Mouse (Mus musculus): ENCODE measurements at regions not wholly inside any gene's neighbourhood (a gene's known extent, or its start where the extent isn't known, plus 50 kb on each side); places are given as distances from the start of the nearest gene placed in this dataset.
"Not testable (repeated sequence)": the region's sequence is repeated elsewhere in the genome, so short reads cannot be mapped to it uniquely, and the experiment has no call there.

DNA sequence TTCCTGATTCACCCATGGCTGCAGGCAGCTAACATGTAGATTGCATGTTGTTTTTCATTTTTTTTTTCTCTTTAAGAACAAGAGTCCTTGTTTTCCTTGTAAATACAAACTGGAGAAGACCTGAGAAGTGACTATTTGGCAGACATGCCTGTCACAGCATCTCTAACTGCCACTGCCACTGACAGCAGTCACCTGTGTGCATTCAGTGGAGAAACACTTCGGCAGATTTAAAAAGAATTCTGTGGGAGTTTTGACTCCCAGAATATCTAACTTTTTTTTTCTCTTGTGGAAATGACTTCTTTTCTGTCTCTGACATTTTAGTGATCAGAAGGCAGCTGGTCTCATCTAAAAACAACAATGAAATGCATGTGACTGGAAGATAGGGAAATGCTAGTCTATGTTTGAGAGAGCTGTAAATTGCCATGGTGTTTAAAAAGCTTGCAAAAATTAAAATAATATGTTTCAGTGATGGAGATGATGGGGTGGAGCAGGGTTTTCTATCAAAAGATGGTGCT is 526.0 kb upstream of the Agtr1b start:
- no peak for DNase-seq (ENCODE audit: low read depth, low spot score)

DNA sequence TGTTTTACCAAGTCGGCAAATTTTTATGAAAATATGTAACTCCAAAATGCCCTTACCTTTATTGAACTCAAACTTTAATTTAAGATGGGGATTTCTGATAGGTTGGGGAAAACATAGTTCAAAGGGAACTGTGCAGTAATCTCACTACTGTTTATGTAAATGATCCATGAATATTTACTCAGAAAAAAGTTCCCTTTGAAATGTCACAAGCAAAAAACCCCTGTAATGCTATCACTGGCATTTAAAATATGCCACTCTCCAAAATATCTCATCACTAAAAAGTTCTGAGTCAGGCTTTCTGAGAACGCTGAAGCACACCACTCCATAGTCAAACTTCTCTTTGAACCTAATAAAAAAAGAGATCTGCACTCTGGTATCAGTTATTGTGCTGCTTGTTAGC is 497.3 kb upstream of the Agtr1b start:
- DNase-seq (ENCODE audit: low read depth, low spot score), result no peak

DNA sequence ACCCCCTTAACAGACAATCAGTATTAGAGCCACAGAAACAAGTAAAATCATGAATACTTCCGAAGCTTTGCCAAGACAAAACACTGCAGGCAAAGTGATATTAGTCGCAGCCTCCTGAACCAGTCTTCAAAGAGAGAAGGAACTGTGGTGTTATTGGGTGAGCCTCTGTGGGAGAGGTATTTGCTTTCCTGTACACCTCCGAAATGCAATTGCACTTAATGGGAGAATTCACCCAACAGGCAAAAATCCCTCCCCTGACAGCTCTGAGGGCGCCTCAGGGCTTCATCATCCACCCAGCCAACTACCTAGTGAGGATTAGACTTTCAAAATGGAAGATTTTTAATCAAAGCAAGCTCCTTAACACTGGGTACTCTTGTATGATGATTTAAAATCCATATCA is 464.1 kb upstream of the Agtr1b start:
- DNase-seq (ENCODE audit: low read depth, low spot score), result no peak

GRCm38 (mm10) chr3:20829391-20829790 is 462.4 kb upstream of the Agtr1b start:
- DNase-seq (ENCODE audit: low read depth, low spot score), result no peak

DNA sequence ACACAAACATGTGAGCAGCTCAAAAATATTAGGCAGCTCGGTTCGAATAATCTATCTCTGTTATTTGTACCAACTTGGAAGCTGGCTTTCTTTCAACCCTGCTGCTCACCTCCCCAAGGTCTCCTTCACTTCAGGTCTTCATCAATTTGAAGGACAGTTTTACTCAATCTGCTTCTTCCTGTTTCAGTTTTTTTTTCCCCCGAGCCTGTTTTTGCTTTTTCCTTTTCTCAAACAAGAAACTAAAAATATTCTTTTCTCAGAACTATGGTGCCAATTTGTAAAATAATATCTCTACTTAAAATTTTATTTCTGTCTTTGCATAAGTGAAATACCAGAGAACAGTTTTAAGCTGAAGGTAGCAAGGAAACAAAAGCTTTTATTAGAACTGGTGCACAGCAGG is 461.8 kb upstream of the Agtr1b start:
- no peak for DNase-seq (ENCODE audit: low read depth, low spot score)

GRCm38 (mm10) chr3:20825661-20826334 is 458.8 kb upstream of the Agtr1b start:
- DNase-seq (ENCODE audit: low read depth, low spot score), result no peak

DNA sequence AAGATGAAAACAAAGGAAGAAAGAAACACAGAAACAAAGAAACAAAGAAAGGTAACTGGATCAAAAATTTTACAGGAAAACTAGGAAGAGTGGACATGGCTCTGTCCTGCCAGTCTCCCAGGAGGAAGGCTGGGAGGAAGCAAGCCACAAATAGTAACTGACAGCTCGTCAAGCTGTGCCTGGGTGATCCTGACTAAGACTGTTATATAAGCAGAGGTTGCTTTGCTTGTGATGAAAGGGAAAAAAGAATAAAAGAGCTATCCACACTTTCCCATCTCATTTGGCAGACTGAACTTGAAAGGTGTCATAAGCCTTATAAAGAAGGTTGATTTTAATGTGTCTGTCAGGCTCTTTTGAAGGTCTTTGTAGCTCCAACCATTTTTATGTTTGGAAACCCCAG is 455.2 kb upstream of the Agtr1b start:
- DNase-seq (ENCODE audit: low read depth, low spot score), result no peak

GRCm38 (mm10) chr3:20821712-20822111 is 454.7 kb upstream of the Agtr1b start:
- no peak for DNase-seq (ENCODE audit: low read depth, low spot score)

- DNase-seq (ENCODE audit: low read depth, low spot score), result no peak
Measured at GRCm38 (mm10) chr3:20820047-20820446, 453.1 kb upstream of the Agtr1b start.

DNA sequence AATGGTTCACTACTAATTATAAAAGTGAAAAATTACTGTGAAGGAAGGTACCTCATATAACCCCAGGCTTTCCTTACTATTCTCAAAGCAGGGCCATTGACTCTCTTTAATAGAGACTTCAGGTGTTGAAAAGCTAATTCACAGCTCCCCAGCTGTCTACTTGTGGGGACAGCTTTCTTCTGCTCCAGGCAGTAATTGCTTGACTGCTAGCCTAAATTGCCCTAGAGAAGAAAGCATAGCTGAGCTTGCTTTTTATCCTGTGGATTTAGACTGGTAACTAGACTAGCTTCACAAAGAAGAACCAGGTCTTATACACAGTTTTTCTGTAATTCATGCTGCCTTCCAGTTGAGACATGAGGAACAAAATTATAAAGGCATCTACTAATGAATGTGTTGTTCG is 452.6 kb upstream of the Agtr1b start:
- no peak for DNase-seq (ENCODE audit: low read depth, low spot score)

DNA sequence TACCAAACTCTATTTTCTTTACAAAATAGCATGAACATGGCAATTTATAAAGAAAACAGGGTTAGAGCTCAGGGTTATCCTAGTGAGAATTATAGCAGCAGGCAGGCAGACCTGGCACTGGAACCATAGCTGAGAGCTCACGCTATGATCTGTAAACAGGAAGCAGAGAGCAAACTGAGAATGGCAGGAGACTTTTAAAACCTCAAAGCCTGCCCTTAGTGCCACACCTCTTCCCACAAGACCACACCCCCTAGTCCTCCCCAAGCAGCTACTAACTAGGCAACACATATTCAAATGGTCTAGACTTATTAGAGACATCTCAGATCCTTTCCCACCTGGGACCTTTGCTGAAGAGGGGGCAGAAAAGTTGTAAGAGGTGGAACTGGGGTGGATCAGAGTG is 449.6 kb upstream of the Agtr1b start:
- DNase-seq (ENCODE audit: low read depth, low spot score), result no peak

DNA sequence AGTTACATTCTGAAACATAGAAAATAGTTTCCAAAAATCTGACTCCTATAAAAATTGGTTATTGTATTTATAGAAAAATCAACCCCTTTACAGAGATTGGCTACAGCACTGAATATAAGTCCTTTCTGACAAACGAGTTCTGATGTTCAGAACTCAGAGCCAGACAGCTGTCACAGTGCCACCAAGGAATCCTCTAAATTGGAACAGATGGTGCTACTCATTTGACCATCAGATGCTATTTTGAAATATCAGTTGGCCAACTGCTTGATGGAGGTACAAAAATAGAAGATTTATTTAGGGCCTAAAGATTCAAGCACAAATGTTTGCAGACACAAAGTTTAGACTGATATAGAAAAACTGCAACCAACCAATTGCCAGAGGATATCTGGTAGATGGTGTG is 427.3 kb upstream of the Agtr1b start:
- DNase-seq (ENCODE audit: low read depth, low spot score), result no peak

DNA sequence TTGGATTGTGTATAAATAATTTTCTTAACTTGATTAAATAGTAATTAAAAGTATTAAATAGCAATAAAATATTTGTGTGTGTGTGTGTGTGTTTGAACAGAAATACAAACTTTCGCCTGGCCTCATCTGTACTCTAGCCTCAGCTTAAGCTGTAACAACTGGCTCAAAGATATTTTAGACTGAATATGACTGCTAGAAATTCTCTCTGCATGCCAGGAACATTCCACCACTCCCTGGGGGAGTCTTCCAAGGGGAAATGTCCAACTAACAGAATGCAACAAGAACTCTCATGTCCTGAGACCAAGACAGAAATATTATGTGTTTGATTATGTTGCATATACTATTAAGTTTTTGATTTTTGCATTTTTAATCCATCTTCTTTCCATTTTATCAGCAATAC is 425.5 kb upstream of the Agtr1b start:
- DNase-seq (ENCODE audit: low read depth, low spot score), result peak; percentile 44

DNA sequence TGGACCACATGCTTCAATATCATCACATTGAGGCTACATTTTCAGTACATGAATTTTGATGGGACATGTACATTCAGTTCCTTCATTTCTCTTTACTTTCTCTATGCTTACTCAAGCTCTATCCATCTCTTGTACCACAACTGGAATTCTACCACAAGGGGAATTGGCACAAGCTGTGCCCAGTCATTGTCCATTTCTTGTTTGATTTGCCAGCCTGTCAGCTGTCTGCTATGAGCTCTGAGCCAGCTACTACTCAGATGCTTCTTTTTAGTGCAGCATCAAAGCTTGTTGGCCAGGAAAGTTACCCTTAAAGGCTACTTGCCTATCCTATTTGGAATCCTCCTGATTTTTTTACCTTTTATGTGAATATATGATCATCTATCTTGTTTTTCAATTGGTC is 410.9 kb upstream of the Agtr1b start:
- DNase-seq (ENCODE audit: low read depth, low spot score), result no peak

GRCm38 (mm10) chr3:20776964-20777304 is 410.0 kb upstream of the Agtr1b start:
- no peak for DNase-seq (ENCODE audit: low read depth, low spot score)

- DNase-seq (ENCODE audit: low read depth, low spot score), result peak; percentile 49
Measured at GRCm38 (mm10) chr3:20776128-20776963, 409.4 kb upstream of the Agtr1b start.

GRCm38 (mm10) chr3:20734302-20734701 is 367.3 kb upstream of the Agtr1b start:
- DNase-seq (ENCODE audit: low read depth, low spot score), result no peak

DNA sequence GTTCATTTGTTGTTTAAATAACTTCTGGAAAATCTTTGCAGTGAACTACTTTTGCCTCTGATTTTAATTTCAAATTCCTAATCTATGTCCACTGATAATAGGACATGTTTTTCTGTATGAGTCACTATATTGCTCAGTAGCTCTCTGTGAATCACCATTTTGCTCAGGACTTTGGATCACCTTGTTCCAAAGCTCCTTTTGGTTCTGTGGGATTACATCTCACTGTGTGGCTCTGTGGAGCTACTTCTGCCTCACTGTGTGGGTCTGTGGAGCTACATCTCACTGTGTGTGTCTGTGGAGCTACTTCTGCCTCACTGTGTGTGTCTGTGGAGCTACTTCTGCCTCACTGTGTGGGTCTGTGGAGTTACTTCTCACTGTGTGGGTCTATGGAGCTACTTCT is 365.0 kb upstream of the Agtr1b start:
- no peak for DNase-seq (ENCODE audit: low read depth, low spot score)

DNA sequence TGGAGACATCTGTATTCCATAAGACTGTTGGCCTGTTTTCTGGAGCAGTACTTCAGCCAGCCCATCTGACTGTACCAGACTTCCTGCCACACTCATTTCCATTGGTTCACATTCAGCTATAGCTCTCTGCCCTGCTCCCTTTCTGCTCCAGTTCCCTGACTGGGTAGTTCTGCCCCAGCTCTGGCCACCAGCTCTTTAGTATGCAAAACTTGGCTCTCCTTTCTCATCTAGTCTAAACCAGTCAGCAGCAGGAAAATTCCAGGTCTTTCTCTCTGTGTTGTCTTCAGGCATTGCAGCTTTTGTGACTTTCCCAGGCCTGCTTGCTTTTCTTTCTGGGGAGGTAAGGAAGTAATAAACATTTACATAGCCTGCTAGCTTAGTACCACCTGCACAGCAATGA is 363.5 kb upstream of the Agtr1b start:
- DNase-seq (ENCODE audit: low read depth, low spot score), result no peak

DNA sequence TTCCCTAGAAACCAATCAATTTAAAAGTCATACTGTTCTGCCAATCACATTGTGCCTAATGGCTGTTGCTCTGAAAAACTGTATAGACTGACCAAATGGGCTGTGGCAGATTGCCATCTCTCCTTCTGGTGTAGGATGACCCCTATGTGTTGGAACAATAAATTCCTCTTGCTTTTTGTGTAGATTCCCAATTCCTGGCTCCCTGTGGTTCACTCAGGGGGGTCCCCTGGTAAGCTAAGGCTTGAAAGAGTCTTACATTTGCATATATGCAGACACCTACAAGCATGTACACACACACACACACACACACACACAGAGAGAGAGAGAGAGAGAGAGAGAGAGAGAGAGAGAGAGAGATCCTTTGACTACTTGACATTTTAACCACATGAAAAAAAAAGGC is 362.8 kb upstream of the Agtr1b start:
- DNase-seq (ENCODE audit: low read depth, low spot score), result not testable (repeated sequence)

- no peak for DNase-seq (ENCODE audit: low read depth, low spot score)
Measured at GRCm38 (mm10) chr3:20714671-20715070, 347.7 kb upstream of the Agtr1b start.

GRCm38 (mm10) chr3:20709661-20710060 is 342.7 kb upstream of the Agtr1b start:
- no peak for DNase-seq (ENCODE audit: low read depth, low spot score)

DNA sequence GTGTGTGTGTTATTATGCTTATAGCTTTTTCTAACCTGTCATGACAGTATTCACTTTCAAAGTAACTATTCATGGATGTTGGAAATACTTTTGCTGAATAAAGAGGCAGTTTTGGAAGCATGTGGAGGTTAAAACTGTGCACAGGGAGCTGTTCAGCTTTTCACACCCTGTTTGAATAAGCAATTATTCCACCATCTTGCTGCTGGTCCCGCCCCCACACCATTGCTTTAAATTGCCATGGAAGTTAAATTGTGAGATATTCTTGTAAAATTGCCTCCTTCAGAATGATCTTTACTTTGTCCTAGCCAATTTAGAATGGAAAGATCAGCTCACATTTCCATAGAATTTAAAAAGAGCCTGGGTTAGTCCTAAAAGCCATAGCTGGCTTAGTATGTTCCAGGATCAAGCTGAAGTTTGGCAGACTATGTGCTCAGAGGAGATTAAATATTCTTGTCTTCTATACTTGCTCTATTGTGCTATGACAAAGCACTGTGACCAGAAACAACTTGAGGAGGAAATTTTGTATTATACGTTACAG is 328.4 kb upstream of the Agtr1b start:
- no peak for DNase-seq (ENCODE audit: low read depth, low spot score)

All from mesoderm, embryonic 11.5 days (tissue).